Mouse (Mus musculus) cerebellum, adult 8-10 months (tissue): Measurements from ENCODE around the gene Dip2c.

ENCODE experiments used
- DNase-seq: peaks from one replicate; pipeline ENCODE4 v3.0.0; 2022

The Dip2c gene

GRCm38 (mm10) chr13:9426779-9427178 is 150.5 kb downstream of the Dip2c start:
- no peak for DNase-seq

- DNase-seq = no peak
Observed at GRCm38 (mm10) chr13:9429884-9430283, 153.6 kb downstream of the Dip2c start.

GRCm38 (mm10) chr13:9430724-9431123 is 154.4 kb downstream of the Dip2c start:
- no peak for DNase-seq

- DNase-seq = no peak
Observed at GRCm38 (mm10) chr13:9431441-9431840, 155.1 kb downstream of the Dip2c start.

GRCm38 (mm10) chr13:9443066-9443465 is 166.7 kb downstream of the Dip2c start:
- DNase-seq = no peak

- no peak for DNase-seq
Observed at GRCm38 (mm10) chr13:9445533-9446294, 169.4 kb downstream of the Dip2c start.

- DNase-seq = peak; percentile 33
Observed at GRCm38 (mm10) chr13:9446448-9447115, 170.3 kb downstream of the Dip2c start.

GRCm38 (mm10) chr13:9450276-9450675 is 173.9 kb downstream of the Dip2c start:
- no peak for DNase-seq

- no peak for DNase-seq
Observed at GRCm38 (mm10) chr13:9451952-9452351, 175.6 kb downstream of the Dip2c start.

- DNase-seq = no peak
Observed at GRCm38 (mm10) chr13:9454426-9455177, 178.3 kb downstream of the Dip2c start.

- no peak for DNase-seq
Observed at GRCm38 (mm10) chr13:9455979-9456378, 179.7 kb downstream of the Dip2c start.

GRCm38 (mm10) chr13:9457420-9458308 is 181.3 kb downstream of the Dip2c start:
- DNase-seq = no peak

GRCm38 (mm10) chr13:9464457-9464856 is 188.1 kb downstream of the Dip2c start:
- DNase-seq = no peak

GRCm38 (mm10) chr13:9467216-9467615 is 190.9 kb downstream of the Dip2c start:
- peak; percentile 69 for DNase-seq

- no peak for DNase-seq
Observed at GRCm38 (mm10) chr13:9473383-9473782, 197.1 kb downstream of the Dip2c start.

- no peak for DNase-seq
Observed at GRCm38 (mm10) chr13:9481722-9482121, 205.4 kb downstream of the Dip2c start.

- no peak for DNase-seq
Observed at GRCm38 (mm10) chr13:9489696-9490095, 213.4 kb downstream of the Dip2c start.

- DNase-seq = no peak
Observed at GRCm38 (mm10) chr13:9494726-9495125, 218.4 kb downstream of the Dip2c start.

- DNase-seq = no peak
Observed at GRCm38 (mm10) chr13:9504118-9504856, 228.0 kb downstream of the Dip2c start.

- DNase-seq = no peak
Observed at GRCm38 (mm10) chr13:9538556-9538955, 262.2 kb downstream of the Dip2c start.

- DNase-seq = no peak
Observed at GRCm38 (mm10) chr13:9547698-9548344, 271.5 kb downstream of the Dip2c start.
